Mouse (Mus musculus) MEL (cell line): ENCODE data around the gene Ammecr1.

ENCODE experiments used
- CHD2 ChIP-seq: IDR thresholded peaks from 2 replicates; pipeline ENCODE4 v1.6.1; 2011; ENCODE audit warnings: low read length, improper control_type of control experiment
- CTCF ChIP-seq, 3 experiments: IDR thresholded peaks in 2 of 3; conservative IDR thresholded peaks in 1 of 3; 2 replicates each; pipeline ENCODE4 v1.5.1; 2011 to 2012; ENCODE audit warnings: low read length in 3 of 3, low read depth in 2 of 3, mild to moderate bottlenecking in 2 of 3, improper control_type of control experiment in 1 of 3, inconsistent platforms in 1 of 3, mixed read lengths in 1 of 3, moderate library complexity in 1 of 3; ENCODE audit not compliant: control insufficient read depth in 1 of 3, insufficient read depth in 1 of 3, poor library complexity in 1 of 3, severe bottlenecking in 1 of 3
- KAT2A ChIP-seq: conservative IDR thresholded peaks from 2 replicates; pipeline ENCODE4 v1.6.1; 2012; ENCODE audit warnings: low read depth, low read length, improper control_type of control experiment, inconsistent platforms
- MYB ChIP-seq: IDR thresholded peaks from 2 replicates; pipeline ENCODE4 v1.6.1; 2011; ENCODE audit warnings: mild to moderate bottlenecking, low read depth, low read length, improper control_type of control experiment
- NELFE ChIP-seq: IDR thresholded peaks from 2 replicates; pipeline ENCODE4 v1.6.1; 2011; ENCODE audit warnings: low read depth, low read length, improper control_type of control experiment
- TAL1 ChIP-seq: IDR thresholded peaks from 2 replicates; pipeline ENCODE4 v1.6.1; 2012; ENCODE audit warnings: mild to moderate bottlenecking, inconsistent platforms, low read length, moderate library complexity, mixed read lengths
- TBP ChIP-seq: IDR thresholded peaks from 2 replicates; pipeline ENCODE4 v1.8.0; 2011; ENCODE audit warnings: low read depth, low read length, improper control_type of control experiment
- USF1 ChIP-seq: IDR thresholded peaks from 2 replicates; pipeline ENCODE4 v1.6.1; 2014; ENCODE audit warnings: low read depth, mild to moderate bottlenecking, inconsistent platforms, low read length, improper control_type of control experiment, moderate library complexity
- ZMIZ1 ChIP-seq: IDR thresholded peaks from 2 replicates; pipeline ENCODE4 v1.6.1; 2012; ENCODE audit warnings: low read depth, mild to moderate bottlenecking, inconsistent platforms, low read length, improper control_type of control experiment, moderate library complexity

GRCm38 (mm10) chrX:142839411-142839810 is 127.1 kb downstream of the Ammecr1 start:
- TF ChIP-seq NELFE = no peak
- TF ChIP-seq TBP = no peak
- TF ChIP-seq CTCF (IDR thresholded peaks at IDR 0.05 in 2 of 3, conservative IDR thresholded peaks at IDR 0.05 in 1 of 3; ENCODE audit: control insufficient read depth in 1 of 3, insufficient read depth in 1 of 3, low read depth in 2 of 3, low read length in 3 of 3, poor library complexity in 1 of 3, severe bottlenecking in 1 of 3) = no peak
- no peak for TF ChIP-seq TAL1
- no peak for TF ChIP-seq CHD2
- TF ChIP-seq USF1 = no peak
- TF ChIP-seq MYB = no peak
- no peak for TF ChIP-seq KAT2A
- TF ChIP-seq ZMIZ1 = no peak
